Mouse (Mus musculus) urinary bladder, postnatal 4 days (tissue): Measurements from ENCODE around the gene Bach1.
A peak's percentile ranks its signal among the peaks of the same experiment; 100 is the strongest.

Experiments used
- DNase-seq, 2 experiments: peaks; one replicate each; pipeline ENCODE4 v3.0.0; 2021 to 2022; ENCODE audit warnings: low spot score in 2 of 2

The Bach1 gene

DNA sequence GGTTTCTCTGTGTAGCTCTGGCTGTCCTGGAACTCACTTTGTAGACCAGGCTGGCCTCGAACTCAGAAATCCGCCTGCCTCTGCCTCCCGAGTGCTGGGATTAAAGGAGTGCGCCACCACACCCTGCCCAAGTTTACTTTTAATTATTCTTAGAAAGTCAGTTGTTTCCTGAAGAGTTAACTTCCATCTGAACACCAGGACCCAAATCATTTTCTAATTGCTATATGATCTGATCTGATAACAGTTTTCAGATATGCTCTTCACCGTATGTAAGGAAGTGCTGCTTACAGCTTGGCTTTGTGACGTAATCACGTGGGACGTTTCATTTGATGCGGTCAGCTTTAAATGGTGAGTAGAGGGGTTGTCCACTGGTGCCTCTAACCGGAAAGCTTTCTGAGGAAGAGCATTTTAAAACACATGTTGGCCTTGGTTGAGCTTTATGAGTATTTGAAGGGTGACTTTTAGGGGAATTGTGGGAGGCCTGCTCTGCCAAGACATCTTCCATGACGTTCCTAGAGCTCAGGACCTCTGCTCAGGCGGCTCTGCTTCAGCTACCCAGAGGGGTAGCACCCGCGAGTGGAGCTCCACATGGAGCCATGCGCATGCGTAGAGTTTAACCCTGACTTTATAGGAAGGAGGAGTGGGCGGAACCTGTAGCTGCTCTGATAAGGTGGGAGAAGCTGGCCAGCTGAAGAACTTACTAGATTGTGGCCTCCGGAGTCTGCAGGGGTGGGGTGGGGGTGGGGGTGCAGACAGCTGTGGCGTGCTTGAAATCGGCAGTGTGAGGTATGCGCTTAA is 39.3 kb downstream of the Bach1 start:
- peak in 1 of 2 experiments; percentile 44 for DNase-seq

DNA sequence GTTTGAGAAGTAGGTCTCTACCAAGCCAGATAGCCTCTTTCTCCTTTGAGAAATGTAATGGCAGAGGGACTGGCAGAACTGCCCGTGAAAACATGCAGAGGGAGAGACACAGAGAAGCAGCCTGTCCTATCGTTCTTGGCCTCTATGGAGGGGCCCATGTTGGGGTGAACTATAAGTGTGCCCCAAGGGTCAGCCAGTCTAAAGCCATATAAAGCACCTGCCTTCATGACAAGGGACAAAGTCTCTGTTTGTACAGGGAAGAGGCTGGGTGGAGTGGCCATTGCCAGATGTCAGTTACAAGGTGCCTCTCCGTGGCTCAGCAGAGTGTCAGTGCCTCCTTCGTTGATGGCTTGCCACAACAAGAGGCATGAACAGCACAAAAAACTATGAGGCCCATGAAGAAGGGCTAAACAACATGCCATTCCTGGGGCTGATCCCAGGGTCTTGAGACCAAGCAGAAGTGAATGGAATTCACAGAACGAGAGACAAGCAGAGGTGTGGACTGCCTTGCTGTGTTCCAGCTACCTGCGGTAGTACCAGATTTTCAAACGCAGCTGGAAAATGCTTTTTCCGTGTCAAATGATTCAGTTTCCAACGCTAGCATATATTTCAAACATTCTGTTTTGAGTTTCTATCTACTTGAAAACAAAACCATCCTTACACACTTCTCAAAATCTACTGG is 42.4 kb downstream of the Bach1 start:
- peak in 1 of 2 experiments; percentile 50 for DNase-seq

DNA sequence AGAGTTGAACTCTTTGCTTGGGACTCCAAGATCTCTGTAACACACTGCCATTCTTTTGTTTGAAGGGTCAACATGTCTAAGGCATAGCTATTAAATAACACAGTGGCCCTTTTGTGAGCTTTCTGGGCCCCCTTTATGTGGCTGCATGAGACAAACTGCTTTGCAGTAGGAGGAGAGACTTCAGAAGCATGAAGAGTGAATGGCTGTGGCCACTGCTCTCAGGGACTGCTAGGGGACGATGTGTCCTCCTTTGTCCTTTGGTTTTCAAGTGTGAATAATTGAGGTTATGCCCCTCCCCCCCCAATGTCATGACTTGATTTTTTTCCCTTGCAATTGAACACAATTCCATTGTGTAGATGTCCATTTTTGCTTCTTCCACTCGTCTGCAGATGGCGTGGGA is 44.9 kb downstream of the Bach1 start:
- DNase-seq, result peak in 1 of 2 experiments; percentile 20

DNA sequence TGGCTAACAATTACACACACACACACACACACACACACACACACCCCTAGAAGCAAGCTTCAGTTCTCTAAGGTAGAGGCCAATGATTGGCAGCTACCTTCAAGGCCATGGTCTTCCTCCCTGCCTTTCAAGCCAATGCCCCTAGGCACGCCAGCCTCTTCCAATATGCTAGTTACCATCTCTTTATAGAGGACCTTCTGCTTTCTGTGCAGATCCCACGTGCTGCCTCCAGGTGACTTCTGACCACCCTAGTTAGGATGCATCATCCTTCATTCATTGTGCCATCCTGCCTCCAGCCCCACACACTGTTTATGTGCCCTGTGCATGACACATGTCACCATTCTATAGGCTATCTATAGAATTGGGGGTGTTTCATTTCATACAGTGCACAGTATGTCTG is 45.6 kb downstream of the Bach1 start:
- DNase-seq, result peak in 1 of 2 experiments; percentile 55

DNA sequence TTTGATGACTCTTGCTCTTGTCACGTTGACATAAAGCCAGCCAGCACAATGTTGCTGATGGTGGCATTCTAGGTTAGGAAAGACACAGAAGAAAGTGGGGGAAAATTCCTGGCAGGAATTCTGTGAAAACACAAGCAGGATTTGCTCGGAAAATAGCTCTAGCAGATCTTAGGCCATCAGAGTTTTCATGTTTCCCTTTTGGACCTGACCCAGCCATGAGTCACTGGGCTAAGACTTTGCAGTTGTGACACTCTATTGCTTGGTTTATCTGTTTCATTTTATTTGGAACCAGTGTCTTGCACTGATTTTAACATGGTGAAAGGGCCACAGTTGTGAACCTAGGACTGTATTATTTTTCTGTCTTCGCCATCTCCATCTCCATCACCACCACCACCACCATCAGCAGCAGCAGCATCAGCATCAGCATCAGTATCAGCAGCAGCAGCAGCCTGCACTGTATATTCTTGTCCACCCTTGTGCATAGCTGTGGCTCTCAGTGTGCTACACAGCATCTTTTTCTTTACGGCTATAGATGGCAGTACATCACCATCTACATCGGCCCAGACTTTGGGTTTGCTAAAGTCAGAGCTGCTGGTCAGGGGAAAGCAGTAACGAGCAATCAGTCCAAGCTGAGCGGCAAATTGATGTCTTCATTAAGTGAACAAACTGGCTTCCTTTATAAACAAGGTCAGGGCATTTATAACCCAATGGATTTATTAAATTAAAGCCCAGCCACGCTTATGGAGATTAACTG is 46.6 kb downstream of the Bach1 start:
- DNase-seq, result peak in 1 of 2 experiments; percentile 28

DNA sequence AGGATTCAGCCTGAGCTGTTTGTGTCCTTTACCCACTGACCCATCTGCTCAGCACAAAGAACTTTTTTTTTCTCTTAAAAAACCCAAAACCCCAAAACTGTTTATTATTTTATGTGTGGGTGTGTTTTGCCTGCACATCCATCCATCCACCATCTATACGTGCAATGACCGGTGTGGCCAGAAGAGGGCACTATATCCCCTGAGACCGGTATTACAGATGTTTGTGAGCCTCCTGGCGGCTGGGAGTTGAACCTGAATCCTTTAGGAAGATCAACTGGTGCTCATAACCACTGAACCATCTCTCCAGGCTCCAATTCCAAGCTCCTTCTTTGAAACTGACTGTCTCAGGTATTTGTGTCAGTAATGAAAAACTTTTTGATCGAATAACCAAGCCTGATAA is 48.0 kb downstream of the Bach1 start:
- peak; percentile 48 to 75 for DNase-seq

DNA sequence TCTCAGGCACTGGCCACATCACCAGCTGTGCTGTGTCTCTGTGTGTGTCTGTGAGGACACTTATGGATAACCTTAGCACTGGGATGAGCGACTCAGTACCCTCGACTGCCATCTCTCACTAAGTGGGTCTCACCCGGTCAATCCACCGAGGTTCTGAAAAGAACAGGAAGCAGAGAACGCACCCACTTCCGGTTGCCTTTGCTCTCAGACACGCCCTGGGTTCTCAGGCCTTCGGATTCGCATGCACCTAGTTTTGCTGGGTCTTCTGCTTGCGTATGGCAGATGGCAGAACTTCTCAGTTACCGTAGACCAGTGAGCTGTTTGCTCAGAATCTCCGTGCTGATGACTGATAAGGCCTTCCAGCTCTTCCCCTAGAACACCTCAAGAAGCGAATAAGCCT is 52.5 kb downstream of the Bach1 start:
- no peak for DNase-seq

DNA sequence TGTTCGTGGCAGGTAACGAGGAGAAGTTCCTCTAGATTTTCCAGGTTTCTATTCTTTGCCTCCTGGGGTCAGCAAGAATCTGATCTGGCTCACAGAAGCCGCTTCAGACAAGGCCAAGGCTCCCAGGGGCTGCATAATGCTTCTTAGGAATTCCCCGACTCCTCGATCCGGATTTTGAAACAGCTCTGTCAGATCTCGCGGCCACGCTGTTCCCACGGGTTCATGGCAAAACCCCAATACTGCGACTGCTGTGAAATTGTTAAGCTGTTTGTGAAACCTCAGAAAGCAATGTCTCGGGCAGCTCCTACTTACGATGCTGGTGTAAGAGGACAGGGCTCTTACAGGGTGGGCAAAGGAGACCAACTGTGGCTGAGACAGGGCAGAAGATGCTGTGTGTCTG is 53.7 kb downstream of the Bach1 start:
- no peak for DNase-seq

DNA sequence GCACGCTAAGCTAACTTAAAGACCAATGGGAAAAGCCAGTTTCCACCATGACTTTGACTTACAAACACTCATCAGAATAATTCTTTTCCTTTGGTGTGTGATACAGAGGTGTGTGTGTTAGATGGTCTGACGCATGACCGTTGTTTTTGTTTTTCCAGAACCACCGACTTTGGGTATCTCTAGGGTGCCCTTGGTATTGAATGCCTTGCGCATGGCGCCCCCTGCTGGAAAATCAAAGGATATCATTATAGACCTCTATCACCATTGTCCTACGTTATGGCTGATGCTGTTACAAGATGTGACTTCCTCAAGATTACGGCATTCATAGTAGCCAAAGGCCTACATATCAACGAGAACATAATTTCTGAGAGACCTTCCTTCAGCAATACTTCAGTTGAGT is 56.1 kb downstream of the Bach1 start:
- no peak for DNase-seq

DNA sequence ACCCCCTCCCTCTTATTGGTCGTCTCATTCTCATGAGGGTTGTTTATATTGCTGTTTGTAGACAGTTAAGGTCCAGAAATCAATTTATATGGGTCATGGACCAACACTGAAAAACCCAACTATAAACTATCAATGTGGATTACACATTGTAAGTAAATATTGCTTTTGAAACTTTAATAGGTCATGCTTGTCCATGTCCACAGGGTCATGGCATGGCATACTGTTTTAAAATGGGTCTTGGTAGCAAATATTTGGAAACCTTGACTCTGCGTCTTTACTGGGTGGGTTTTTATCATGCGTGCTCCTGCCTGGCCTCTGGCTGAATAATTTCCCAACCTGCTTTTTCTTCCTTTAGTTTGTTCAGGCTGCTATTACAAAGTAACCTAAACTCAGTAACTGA is 57.2 kb downstream of the Bach1 start:
- no peak for DNase-seq

DNA sequence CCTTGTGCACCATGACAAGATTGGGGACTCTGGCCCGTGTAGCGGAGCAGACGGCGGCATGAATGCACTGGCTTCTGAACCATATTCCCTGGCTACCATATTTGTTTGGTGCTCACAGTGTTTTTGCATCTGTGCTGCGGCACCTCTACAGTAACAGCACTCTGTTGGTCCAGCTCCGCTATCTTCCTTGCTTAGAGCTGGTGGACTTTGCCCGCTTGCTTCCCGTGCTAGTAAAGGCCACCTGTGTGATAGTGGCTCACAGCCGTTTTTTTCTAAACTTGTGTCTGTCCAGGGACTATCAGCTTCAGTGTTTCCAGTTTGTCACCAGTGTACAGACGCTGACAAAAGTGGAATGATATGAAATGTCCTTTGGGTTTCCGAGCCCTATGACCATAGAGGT is 59.3 kb downstream of the Bach1 start:
- no peak for DNase-seq

DNA sequence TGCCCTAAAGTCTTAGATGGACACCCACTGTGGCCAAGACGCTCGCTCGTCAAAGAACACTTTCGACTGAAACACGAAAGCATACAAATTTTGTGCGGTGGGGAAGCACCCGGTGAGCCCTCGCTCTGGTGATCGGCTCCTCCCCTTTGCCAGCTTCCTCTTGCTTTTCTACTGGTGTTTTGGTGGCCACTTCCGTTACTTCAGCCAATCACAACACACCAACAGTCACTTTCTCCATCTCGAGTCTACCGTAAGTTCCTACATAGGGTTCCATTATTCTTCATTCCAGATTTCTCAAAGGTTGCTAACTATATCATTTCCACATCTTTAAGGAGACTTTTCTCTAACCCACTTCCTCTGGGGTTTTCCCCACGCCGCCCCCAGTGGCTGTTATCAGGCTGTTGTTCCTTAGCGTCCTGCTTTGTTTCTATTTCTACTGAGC is 65.9 kb downstream of the Bach1 start:
- no peak for DNase-seq

DNA sequence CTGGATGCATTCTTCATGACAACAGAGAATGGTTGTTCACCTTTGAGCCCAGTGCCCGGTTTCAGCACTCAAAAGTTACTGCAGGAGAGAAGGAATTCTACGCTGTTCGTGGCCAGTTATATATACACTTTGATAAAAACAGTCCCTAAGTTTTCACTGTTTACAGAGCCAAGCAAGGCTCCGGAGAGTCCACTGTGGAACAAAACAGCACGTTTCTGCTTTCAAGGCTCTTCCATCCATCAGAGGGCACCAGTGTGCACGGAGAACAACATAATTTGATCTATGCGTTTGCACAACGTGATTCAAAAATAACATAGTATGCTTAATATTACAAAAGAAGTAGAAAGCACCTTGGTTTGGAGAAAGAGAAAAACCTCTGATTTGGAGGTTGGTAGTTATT is 67.2 kb downstream of the Bach1 start:
- DNase-seq, result no peak

DNA sequence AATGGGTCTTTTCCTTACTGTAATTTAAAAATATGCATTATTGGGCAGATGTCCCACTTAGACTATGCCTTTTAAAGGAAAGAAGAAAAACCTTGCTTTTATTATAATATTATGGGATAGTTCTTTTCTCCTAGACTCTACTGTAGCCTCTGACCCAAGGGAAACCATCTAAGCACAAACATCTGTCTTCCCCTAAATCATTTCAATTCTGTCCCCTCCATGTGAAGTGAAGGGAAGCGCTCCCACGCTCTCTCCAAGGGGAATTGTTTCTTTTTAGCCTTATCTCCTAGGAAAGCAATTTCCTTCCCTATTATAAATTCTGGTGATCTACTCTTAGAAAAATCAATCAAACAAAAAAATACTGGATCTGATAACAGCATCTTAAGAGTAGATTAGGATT is 71.8 kb downstream of the Bach1 start:
- DNase-seq, result no peak

DNA sequence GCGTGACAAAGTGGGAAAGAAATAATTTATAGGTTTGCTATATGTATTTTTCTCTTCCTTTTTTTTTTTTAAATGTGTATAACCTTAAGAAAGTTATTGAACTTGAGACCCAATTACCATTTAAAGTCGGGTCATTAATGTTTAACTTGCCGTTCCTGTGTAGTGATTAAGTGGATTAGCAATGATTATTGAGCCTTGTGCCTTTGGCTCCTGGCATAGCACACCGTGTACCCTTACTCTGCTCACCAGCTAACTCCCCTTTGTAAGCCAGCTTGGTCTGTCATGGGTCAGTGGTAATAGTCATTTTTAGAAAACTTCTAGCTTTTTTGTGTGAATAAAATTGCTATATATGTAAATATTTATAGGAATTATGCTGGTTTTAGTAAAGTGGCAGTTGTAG is 73.2 kb downstream of the Bach1 start:
- DNase-seq, result no peak

DNA sequence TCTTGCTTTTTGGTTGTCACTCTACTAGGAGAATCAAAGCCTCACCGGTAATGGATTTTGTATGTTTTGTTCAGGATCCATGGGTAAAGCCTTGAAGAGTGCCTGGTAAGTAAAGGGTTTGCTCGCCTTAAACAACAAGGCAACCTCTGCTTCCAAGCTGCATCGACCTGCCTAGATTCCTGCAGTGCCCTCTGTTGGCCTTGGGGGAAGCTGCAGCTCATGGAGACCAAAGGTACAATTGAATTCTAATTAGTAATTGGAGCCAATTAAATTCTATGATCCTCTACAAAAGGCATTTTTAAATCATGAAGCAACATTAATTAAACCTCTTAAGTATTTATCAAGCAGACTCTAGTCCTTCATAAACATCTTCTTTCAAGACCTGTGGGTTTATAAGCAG is 75.7 kb downstream of the Bach1 start:
- no peak for DNase-seq

DNA sequence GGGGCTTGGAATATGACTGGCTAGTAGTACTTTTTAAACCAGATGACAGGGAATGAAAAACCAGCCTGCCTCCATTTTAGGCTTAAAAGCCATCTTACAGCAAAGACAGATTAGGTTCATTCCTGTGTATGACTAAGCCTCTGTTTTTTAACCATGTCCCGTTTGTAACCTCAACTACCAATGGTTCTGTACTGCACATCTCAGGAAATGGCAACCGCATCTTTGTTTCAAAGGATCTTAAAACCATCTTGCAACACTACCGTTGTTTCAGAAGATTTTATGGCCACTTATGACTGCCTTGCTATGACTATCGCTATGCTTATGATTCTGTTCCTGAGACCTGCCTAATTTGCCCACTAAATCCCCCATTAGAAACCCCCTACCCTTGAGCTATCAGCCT is 78.6 kb downstream of the Bach1 start:
- DNase-seq, result no peak

DNA sequence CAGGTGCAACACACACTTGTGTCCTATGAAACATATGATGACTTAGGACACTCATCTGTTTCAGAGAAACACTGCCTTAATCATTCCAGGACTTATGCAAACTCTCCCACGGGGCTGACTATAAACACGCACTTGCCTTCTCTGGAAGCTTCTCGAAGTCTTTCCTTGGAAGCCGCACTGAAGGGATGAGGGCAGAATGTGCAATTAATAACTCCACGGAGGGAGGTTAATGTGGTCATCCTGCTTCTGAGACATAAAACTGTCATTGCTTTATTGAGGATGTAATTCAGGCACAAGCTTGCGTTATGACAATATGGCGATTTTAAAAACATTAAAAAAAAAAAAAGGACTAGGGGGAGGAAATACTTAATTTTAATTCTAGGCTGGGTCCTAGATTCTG is 82.9 kb downstream of the Bach1 start:
- DNase-seq, result no peak
